Mouse (Mus musculus) gastrocnemius, postnatal 10 days (tissue): ENCODE results near the gene Tufm. TPM values are rescaled to one million over a fixed set of nuclear protein-coding genes. Genes with fewer than 3 reads are reported as not detected.
A peak's percentile ranks its signal among the peaks of the same experiment; 100 is the strongest.
"Not testable (repeated sequence)": the region's sequence is repeated elsewhere in the genome, so short reads cannot be mapped to it uniquely, and the experiment has no call there.

ENCODE experiments used
- DNase-seq: peaks from one replicate; pipeline ENCODE4 v3.0.0; 2021; ENCODE audit warnings: mixed read lengths
- total RNA-seq, 2 experiments: library from RNA; stranded (reverse); gene quantifications; 2 replicates each; pipeline ENCODE4 v1.2.3; 2021

Gene Tufm
- total RNA-seq, 2 experiments from 2014 or later = 99.0 to 114 TPM

GRCm38 (mm10) chr7:126465246-126466030 lies 21.7 kb upstream of the Tufm start:
- peak; percentile 52 for DNase-seq

GRCm38 (mm10) chr7:126466116-126466515 lies 21.0 kb upstream of the Tufm start:
- peak; percentile 5 for DNase-seq

DNA sequence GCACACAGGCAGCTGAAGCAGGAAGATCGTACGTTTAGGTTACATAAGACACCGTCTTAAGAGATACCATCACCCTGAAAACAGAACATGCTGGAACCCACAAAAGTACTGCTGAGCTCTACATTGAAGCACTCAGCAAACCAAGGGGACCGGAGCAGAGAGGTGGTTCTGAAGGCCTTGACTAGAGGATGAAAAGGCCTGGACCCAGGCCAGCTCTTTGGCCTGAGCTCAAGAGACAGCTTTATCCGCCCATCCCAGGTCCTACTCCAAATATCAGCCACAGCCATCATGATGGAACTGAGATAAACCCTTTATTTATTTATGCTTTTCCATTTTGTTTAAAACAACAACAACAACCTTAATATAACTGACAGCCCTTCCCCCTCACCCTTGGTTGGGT lies 20.5 kb upstream of the Tufm start:
- peak; percentile 30 for DNase-seq

DNA sequence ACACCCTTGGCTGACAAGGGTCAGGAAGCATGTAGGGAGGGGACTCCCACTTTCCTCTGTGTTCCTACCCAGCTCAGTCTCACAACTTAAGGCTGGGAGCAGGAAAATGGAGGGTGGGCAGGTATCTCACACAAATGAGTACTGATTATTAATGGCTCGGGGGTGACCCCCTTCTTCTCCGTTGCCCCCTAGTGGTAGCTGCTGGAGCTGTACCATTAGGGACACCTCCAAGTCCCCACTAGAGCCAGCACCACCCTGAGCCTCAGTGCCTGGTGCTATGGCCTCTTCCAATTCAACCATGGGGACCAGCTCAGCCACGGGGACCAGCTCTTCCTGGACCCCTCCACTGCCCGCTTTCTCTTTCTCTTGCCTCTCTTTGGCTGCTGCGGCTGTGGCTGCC lies 19.9 kb upstream of the Tufm start:
- DNase-seq = peak; percentile 65

GRCm38 (mm10) chr7:126467834-126468627 lies 19.1 kb upstream of the Tufm start:
- peak; percentile 9 for DNase-seq

GRCm38 (mm10) chr7:126470077-126470476 lies 17.1 kb upstream of the Tufm start:
- DNase-seq = no peak

DNA sequence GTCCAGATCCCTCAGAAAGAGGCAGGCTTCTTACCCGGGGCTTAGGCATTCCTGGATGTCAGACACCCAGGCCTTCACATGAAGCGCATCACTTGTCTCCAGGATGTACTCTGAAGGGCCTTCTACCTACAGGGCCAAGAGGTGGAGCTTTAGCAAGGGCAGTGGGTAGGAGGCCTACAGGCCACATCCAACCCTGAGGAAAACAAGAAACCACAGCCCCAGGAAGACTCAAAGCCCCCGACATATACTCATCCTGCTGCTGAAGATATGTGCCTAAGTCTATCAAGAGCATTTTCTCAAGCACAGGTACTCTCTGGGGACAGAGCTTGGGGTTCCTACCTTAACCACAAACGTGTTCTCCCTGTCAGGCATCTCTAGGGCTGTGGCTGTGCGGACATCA lies 15.8 kb upstream of the Tufm start:
- no peak for DNase-seq

DNA sequence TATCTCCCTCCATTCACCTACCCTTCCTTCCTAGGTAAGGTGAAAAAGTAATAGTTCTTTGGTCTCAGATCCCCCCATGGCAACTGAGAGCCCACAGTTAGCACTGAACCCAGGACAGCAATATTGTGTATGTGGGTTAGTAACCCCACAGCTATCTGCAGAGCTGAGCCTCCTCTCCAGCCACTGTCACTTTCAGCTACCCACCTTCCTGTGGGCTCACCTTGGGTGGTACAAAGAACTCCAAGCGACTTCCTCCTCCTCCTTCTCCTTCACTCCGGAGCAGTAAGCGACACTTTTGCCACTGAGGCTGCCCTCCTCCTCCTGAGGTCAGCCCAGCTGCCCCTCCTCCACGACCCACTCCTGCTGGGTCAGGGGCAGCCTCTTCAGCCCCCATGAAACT lies 15.3 kb upstream of the Tufm start:
- DNase-seq = no peak

DNA sequence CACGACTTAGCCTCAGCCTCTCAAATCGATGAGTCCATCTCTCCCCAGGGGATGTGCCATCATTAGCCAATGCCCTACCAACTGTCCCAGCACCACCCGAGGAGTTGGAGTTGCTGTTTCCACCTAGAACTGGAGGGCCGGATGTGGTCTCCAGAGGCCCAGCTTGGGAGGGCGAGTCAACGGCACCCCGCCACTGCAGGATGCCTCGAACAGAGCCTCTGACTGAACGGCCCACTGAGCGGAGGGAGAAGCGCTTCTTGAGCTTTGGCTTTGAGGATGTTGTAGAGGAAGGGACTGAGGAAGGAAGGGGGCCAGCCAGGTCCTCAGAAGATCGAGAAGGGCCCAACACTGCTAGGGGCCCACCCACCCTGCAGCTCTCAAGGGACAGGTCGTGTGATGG lies 14.9 kb upstream of the Tufm start:
- DNase-seq = no peak

DNA sequence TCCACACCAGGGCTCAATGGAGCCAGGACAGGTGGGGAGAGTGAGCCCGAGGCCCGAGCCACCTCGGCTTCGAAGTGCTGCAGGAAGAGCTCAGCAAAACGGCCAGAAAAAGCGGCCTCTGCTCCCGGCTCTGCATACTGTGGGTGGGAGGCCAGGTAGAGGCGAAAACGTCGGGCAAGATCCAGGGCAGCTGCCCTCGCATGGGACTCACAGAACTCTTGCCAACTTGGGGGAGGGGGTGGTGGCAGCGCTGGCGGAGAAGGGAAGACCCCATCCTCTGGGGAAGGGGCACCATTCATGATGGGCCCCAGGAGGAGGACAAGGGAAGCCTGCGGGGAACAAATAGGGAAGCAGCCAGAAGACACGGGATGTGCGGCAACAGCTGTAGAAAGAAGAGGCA lies 14.4 kb upstream of the Tufm start:
- DNase-seq = no peak

DNA sequence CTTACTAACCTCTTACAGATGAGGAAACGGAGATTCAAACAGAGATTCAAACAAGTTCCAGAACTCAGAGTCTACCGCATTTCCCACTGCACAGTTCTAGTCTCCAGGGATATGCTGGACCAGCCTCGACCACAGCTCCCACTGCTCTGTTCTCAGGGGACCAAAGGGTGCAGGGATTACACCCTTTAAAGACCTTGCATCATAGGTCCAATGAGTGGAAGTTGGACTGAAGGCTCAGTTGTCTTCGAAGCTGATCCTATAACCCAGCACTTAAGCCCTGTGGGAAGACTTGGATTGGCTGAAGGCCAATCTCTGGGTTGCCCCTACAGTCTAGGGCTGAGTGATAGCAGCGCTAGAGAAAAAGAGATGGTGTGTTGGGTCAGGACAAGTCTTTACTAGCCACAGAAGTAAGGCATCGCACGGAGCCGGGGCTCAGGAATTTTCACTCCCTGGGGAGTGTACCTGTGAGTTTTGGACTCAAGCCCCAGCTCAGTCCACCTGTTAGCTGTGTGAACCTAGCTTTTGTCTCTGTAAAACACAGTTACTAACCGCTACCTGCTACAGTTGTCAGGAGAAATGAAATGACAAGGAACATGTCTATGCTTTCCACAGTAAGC lies 13.6 kb upstream of the Tufm start:
- no peak for DNase-seq

DNA sequence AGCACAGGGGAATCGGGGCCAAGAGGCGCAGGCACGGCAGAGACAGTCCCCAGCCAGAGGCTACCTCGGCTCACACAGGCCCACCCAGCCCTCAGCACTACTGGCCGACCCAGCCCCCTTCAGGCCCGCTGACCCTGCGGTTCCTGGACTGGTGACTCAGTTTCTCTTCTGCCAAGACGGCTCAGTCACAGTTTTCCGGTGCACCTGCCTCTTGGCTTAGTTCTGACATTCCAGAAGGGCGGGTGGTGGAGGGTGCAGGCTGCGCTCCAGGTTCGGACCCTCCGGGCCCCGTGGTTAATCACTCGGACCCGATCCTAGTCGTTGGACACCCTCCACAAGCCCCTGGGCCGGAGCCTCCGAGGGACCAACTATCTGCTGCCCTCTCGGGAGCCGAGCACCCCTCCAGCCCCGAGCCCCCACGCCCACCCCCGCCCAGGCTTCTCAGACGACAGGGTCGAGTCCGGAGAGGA lies 12.6 kb upstream of the Tufm start:
- no peak for DNase-seq

- DNase-seq = peak; percentile 87
Measured at GRCm38 (mm10) chr7:126474993-126475581, 12.1 kb upstream of the Tufm start, which contains the start of gene Sh2b1. TSS of gene Sh2b1 (minus strand) at chr7:126475424.

DNA sequence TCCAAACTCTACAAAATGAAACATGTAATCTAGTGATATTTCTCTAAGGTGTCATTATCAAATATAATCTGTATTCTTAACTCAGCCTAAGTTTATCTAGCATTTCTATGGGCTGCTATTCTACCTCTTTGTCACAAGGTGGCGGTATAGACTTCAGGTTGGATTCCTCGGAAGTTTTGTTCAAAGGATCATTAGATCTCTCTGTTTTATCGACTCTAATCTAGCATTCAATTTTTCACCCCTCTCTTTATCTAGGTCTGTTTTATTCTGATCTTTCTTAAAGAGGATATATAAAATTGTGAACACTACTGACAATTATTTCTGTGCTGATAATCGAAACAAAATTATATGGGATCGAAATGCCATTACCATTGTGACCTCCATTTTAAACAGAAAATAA lies 5.5 kb upstream of the Tufm start:
- no peak for DNase-seq

DNA sequence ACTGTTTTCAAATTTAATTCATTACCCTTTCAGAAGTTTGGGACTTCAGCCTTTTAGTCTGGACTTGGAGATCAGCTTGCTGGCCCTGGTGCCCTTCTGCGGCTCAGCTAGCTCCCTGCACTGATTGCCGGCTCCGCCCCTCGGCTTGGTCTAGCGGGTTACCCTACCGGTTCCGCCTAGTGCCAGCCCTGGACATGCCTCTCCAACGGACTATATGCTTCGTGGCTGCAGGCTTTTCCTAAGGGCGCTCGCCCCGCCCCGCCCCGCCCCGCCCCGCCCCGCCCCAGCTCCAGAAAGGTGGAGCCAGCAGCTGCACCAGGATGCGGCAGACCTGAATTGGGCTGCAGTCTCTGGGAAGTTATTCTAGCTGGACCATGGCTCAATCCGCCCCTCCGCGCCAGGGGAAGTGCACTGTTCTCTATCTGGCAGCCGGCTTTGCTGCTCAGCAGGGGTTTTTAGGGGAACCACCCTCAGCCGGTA lies 4.7 kb upstream of the Tufm start:
- peak; percentile 67 for DNase-seq

- DNase-seq = not testable (repeated sequence)
Measured at GRCm38 (mm10) chr7:126487617-126488385, 640 bp downstream of the Tufm start.

- DNase-seq = no peak
Measured at GRCm38 (mm10) chr7:126491005-126491404, 3.8 kb downstream of the Tufm start.

- DNase-seq = no peak
Measured at GRCm38 (mm10) chr7:126491973-126492372, 4.8 kb downstream of the Tufm start.

- DNase-seq = no peak
Measured at GRCm38 (mm10) chr7:126494120-126494519, 7.0 kb downstream of the Tufm start.

DNA sequence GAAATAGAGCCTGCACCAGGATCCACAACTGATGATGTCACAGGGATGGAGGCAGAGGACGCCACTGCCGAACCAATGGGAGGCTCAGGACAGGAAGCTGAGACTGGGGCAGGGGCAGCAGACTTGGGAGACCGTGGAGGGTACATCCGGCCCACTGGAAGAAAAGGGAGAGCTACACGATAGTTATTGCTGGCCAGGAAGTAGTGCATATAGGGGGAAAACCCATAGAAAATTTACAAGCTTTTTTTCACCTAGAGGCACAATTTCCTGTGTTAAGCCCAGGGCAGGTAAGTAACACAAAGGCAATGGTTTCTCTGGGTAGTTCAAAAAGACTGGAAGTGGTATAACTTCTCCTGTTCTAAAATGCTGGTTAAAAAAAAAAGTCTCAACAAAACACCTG lies 9.3 kb downstream of the Tufm start:
- DNase-seq = no peak

GRCm38 (mm10) chr7:126497966-126498365 lies 10.8 kb downstream of the Tufm start:
- no peak for DNase-seq

DNA sequence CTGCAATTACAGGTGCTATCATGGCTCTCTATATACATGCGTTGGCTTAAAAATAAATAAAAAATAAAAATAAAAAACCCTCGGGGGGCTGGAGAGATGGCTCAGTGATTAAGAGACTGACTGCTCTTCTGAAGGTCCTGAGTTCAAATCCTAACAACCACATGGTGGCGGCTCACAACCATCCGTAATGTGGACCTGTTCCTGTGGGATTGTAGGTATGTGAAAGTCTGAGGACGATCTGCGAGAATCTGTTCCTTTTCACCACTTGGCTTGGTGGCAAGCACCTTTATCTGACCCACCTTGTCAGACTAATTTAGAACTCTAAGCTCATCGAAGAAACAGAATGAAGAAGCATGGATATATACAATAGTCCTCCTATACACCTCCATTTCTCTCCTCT lies 12.3 kb downstream of the Tufm start:
- no peak for DNase-seq
